Mouse (Mus musculus) left cerebral cortex, adult 2 months (tissue): Measurements from ENCODE around the gene Prr23a2. TPM values are rescaled to one million over a fixed set of nuclear protein-coding genes. Genes with fewer than 3 reads are reported as not detected.
A peak's percentile ranks its signal among the peaks of the same experiment; 100 is the strongest.

Source experiments
- DNase-seq, 2 experiments: peaks; one replicate each; pipeline ENCODE4 v3.0.0; 2021 to 2022; ENCODE audit warnings: low spot score in 2 of 2, mixed read lengths in 1 of 2; ENCODE audit errors: extremely low spot score in 1 of 2
- H3K27ac ChIP-seq: fragments of 200-600 bp; 2 replicates; pipeline ENCODE4 v1.8.1; 2022
- H3K4me3 ChIP-seq: fragments of 200-600 bp; 2 replicates; pipeline ENCODE4 v1.8.1; 2022
- CTCF ChIP-seq: fragments of 200-600 bp; IDR thresholded peaks from 2 replicates; pipeline ENCODE4 v1.8.1; 2022; ENCODE audit warnings: antibody characterized with exemption, mild to moderate bottlenecking, moderate library complexity
- intact Hi-C: fragments of 180-260 bp; cut with DNase I; formaldehyde crosslinking; loops from one replicate; pipeline ENCODE4 v1.15.1; 2025
- total RNA-seq, 2 experiments: library from RNA; stranded (reverse); gene quantifications; 2 replicates each; pipeline ENCODE4 v1.2.3; 2021

Gene Prr23a2
- total RNA-seq, 2 experiments from 2014 or later: not detected

- TF ChIP-seq CTCF: peak; percentile 36
- intact Hi-C loops: no loop called here
Measured at GRCm38 (mm10) chr9:98863463-98863862, 7.2 kb downstream of the Prr23a2 start.

DNA sequence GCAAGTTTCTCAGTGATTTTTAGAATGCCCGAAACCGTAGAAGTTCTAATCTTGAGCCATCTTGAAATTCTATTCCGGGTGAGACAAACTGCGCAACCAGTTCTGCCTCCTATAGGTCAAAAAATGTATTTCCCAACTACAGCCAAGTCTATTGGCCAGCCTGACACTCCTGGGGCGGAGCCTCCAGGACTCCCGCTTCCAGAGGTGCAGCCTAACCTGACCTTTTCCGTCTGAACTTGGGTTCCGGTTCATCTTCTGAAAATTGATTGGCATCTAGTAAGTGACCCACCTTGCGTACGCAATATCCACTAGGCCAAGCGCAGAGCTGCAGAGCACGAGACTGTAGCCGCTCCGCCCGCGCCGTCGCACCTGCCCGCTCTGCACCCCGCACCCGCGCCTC, 8.3 kb downstream of the Prr23a2 start, which contains the start of gene Prr23a3:
Prr23a3 (plus strand) TSS at position 197 of the 400 bp plus-strand sequence.
- H3K27ac ChIP-seq: no peak within 1 kb of the TSS
- TF ChIP-seq CTCF: no peak
- intact Hi-C loops: no loop called here
- no peak for DNase-seq
- H3K4me3 ChIP-seq: no peak within 1 kb of the TSS

More at GRCm38 (mm10) chr9:98863463-98863862, 7.2 kb downstream of the Prr23a2 start:
- Histone ChIP-seq H3K4me3 (no peak overlapping the region), H3K27ac (no peak overlapping the region)
- DNase-seq: no peak

GRCm38 (mm10) chr9:98901486-98901885, 45.2 kb downstream of the Prr23a2 start:
- no peak overlapping the region for H3K27ac ChIP-seq
- no peak overlapping the region for H3K4me3 ChIP-seq
- no peak for TF ChIP-seq CTCF
- intact Hi-C loops: no loop called here
- no peak for DNase-seq

DNA sequence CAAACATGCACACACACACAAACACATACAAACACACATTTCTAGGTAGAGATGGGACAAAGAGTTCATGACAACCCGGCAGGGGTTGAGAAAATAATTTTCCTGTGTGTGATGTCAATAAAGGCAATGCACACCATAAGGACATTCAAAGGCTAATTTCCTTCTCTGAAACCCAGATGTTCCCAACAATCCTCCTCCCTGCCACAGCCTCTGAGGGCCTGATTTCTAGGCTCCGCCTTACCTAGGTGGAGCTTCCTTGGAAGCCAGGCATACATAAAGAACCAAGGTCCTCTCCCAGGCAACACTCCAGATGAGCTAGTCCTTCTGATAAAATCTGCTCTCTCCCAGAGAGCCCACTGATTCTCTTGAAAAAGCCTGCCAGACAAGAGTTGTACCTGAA, 46.5 kb downstream of the Prr23a2 start, which contains the start of gene 7420426K07Rik:
7420426K07Rik (plus strand) TSS at position 301 of the 400 bp plus-strand sequence.
- H3K27ac ChIP-seq: no peak within 1 kb of the TSS
- intact Hi-C loops: no loop called here
- TF ChIP-seq CTCF: no peak
- no peak for DNase-seq
- H3K4me3 ChIP-seq: no peak within 1 kb of the TSS

Other genes starting within 250 kb of the Prr23a2 start
- not detected for gene Prr23a1, start 14.0 kb upstream of the Prr23a2 start, total RNA-seq
- gene Prr23a3, start 8.3 kb downstream of the Prr23a2 start, total RNA-seq: not detected
- not detected for gene 7420426K07Rik, start 46.6 kb downstream of the Prr23a2 start, total RNA-seq
- under 1 TPM; 0.91 to 0.95 TPM for gene Foxl2, start 98.8 kb downstream of the Prr23a2 start, total RNA-seq
- gene Faim, start 129.9 kb downstream of the Prr23a2 start, total RNA-seq: 10 to 100 TPM; 34.1 to 35.8 TPM
- not detected for gene Gm1123, start 179.2 kb downstream of the Prr23a2 start, total RNA-seq